Mouse (Mus musculus) adrenal gland, adult 10 weeks (tissue): Measurements from ENCODE around the gene Treml4. TPM values are rescaled to one million over a fixed set of nuclear protein-coding genes. Genes with fewer than 3 reads are reported as not detected.

Experiments used
- polyA plus RNA-seq: library from polyadenylated mRNA; stranded (reverse); fragments of 350-450 nt; fragmentation: Illumina TruSeq; extraction: RNeasy Lipid Tissue Mini Kit (QIAGEN cat#74804); gene quantifications from one replicate; pipeline ENCODE4 v1.2.3, GENCODE M21; 2014; ENCODE audit warnings: low read depth, low replicate concordance

The Treml4 gene
- polyA plus RNA-seq = not detected

GRCm38 (mm10) chr17:48263741-48264362, at the start of gene Treml4:
Gene Treml4, plus strand, starts transcription at chr17:48264295.

GRCm38 (mm10) chr17:48232518-48232917, 31.6 kb upstream of the Treml4 start, which contains the start of gene Trem1:
Gene Trem1, plus strand, starts transcription at chr17:48232768.

GRCm38 (mm10) chr17:48247221-48247928, 16.7 kb upstream of the Treml4 start, which contains the start of gene Trem3:
Gene Trem3, plus strand, starts transcription at chr17:48247777.

GRCm38 (mm10) chr17:48299203-48299602, 35.1 kb downstream of the Treml4 start, which contains the start of gene Treml2:
Gene Treml2, plus strand, starts transcription at chr17:48299498.

GRCm38 (mm10) chr17:48315905-48316579, 51.9 kb downstream of the Treml4 start, which contains the start of gene B430306N03Rik:
Gene B430306N03Rik, plus strand, starts transcription at chr17:48316141.

Other genes starting within 250 kb of the Treml4 start
- gene 1700122O11Rik, start 226.0 kb upstream of the Treml4 start, polyA plus RNA-seq = not detected
- gene 1700067P10Rik, start 175.0 kb upstream of the Treml4 start, polyA plus RNA-seq = not detected
- gene 9830107B12Rik, start 118.0 kb upstream of the Treml4 start, polyA plus RNA-seq = not detected
- not detected for gene A530064D06Rik, start 97.0 kb upstream of the Treml4 start, polyA plus RNA-seq
- 0.52 TPM for gene Trem1, start 31.5 kb upstream of the Treml4 start, polyA plus RNA-seq
- gene Trem3, start 16.5 kb upstream of the Treml4 start, polyA plus RNA-seq = not detected
- gene Treml2, start 35.2 kb downstream of the Treml4 start, polyA plus RNA-seq = 0.29 TPM
- gene B430306N03Rik, start 51.8 kb downstream of the Treml4 start, polyA plus RNA-seq = not detected
- gene Trem2, start 82.1 kb downstream of the Treml4 start, polyA plus RNA-seq = not detected
- gene Treml1, start 95.6 kb downstream of the Treml4 start, polyA plus RNA-seq = not detected
- gene Nfya, start 145.6 kb downstream of the Treml4 start, polyA plus RNA-seq = 21.8 TPM
- gene Oard1, start 145.7 kb downstream of the Treml4 start, polyA plus RNA-seq = 44.0 TPM
- gene Apobec2, start 168.6 kb downstream of the Treml4 start, polyA plus RNA-seq = 2.6 TPM
- not detected for gene Tspo2, start 187.2 kb downstream of the Treml4 start, polyA plus RNA-seq
- gene Unc5cl, start 190.6 kb downstream of the Treml4 start, polyA plus RNA-seq = not detected